Mouse (Mus musculus): Measurements from ENCODE around the gene Tbcc.

The Tbcc gene

GRCm38 (mm10) chr17:46866836-46867235, 23.6 kb upstream of the Tbcc start:
- in situ Hi-C loops (cut with MboI, MseI): no loop called here

- in situ Hi-C loops (cut with MboI, MseI): no loop called here
Measured at GRCm38 (mm10) chr17:46870204-46870798, 20.2 kb upstream of the Tbcc start.

- in situ Hi-C loops (cut with MboI, MseI): no loop called here
Measured at GRCm38 (mm10) chr17:46870913-46871312, 19.6 kb upstream of the Tbcc start.

- in situ Hi-C loops (cut with MboI, MseI): no loop called here
Measured at GRCm38 (mm10) chr17:46872806-46873205, 17.7 kb upstream of the Tbcc start.

GRCm38 (mm10) chr17:46874133-46874532, 16.4 kb upstream of the Tbcc start:
- in situ Hi-C loops (cut with MboI, MseI): no loop called here

GRCm38 (mm10) chr17:46875626-46876025, 14.9 kb upstream of the Tbcc start:
- in situ Hi-C loops (cut with MboI, MseI): no loop called here

- in situ Hi-C loops (cut with MboI, MseI): no loop called here
Measured at GRCm38 (mm10) chr17:46876371-46876950, 14.0 kb upstream of the Tbcc start.

GRCm38 (mm10) chr17:46877061-46877460, 13.4 kb upstream of the Tbcc start:
- in situ Hi-C loops (cut with MboI, MseI): no loop called here

- in situ Hi-C loops (cut with MboI, MseI): loop anchor here (5.0 kb wide), 3 partner anchors 43 to 108 kb away; partner anchors contain the start of gene 2310039H08Rik (in 1 of the 2)
Measured at GRCm38 (mm10) chr17:46879841-46880311, 10.6 kb upstream of the Tbcc start.

GRCm38 (mm10) chr17:46880322-46880721, 10.2 kb upstream of the Tbcc start:
- in situ Hi-C loops (cut with MboI, MseI): loop anchor here (5.0 kb wide), 3 partner anchors 43 to 108 kb away; partner anchors contain the start of gene 2310039H08Rik (in 1 of the 2)

GRCm38 (mm10) chr17:46881728-46882127, 8.8 kb upstream of the Tbcc start:
- in situ Hi-C loops (cut with MboI, MseI): loop anchor here (5.0 kb wide), 3 partner anchors 44 to 109 kb away; partner anchors contain the start of gene 2310039H08Rik (in 1 of the 2)

- in situ Hi-C loops (cut with MboI, MseI): loop anchor here (5.0 kb wide), 3 partner anchors 46 to 111 kb away; partner anchors contain the start of gene 2310039H08Rik (in 1 of the 2)
Measured at GRCm38 (mm10) chr17:46883107-46883506, 7.4 kb upstream of the Tbcc start.

GRCm38 (mm10) chr17:46884766-46885165, 5.7 kb upstream of the Tbcc start:
- in situ Hi-C loops (cut with MboI, MseI): loop anchor here (5.0 kb wide), 3 partner anchors 47 to 112 kb away; partner anchors contain the start of gene 2310039H08Rik (in 1 of the 2)

- in situ Hi-C loops (cut with MboI, MseI): no loop called here
Measured at GRCm38 (mm10) chr17:46885218-46885909, 5.1 kb upstream of the Tbcc start.

- in situ Hi-C loops (cut with MboI, MseI): no loop called here
Measured at GRCm38 (mm10) chr17:46885910-46886643, 4.4 kb upstream of the Tbcc start.

GRCm38 (mm10) chr17:46888511-46889212, 1.8 kb upstream of the Tbcc start:
- in situ Hi-C loops (cut with MboI, MseI): no loop called here

- in situ Hi-C loops (cut with MboI, MseI): no loop called here
Measured at GRCm38 (mm10) chr17:46889450-46890084, 917 bp upstream of the Tbcc start.

- in situ Hi-C loops (cut with MboI, MseI): no loop called here
Measured at GRCm38 (mm10) chr17:46890843-46891594, 535 bp downstream of the Tbcc start.

GRCm38 (mm10) chr17:46895426-46895825, 4.9 kb downstream of the Tbcc start:
- in situ Hi-C loops (cut with MboI, MseI): no loop called here

Data from T-helper 17 cell (primary cell).